Mouse (Mus musculus) megakaryocyte progenitor cell, adult 5-6 weeks (primary cell): ENCODE measurements around the gene Dlx3. TPM values are rescaled to one million over a fixed set of nuclear protein-coding genes. Genes with fewer than 3 reads are reported as not detected.

ENCODE experiments used
- ATAC-seq: replicated peaks from 2 replicates; pipeline ENCODE4 v1.8.0; 2016; ENCODE audit warnings: mild to moderate bottlenecking, moderate TSS enrichment, inconsistent platforms; ENCODE audit not compliant: poor library complexity
- total RNA-seq, 2 experiments: library from RNA; stranded (forward) in 1 of 2; stranded (reverse) in 1 of 2; fragments of 157-497, 149-512 nt in 1 of 2; fragments of 200-1000 nt in 1 of 2; gene quantifications; 2 replicates each; pipeline versions ENCODE4 v1.2.3 to v1.2.4; 2015 to 2017

Gene Dlx3
- total RNA-seq, 2 experiments from 2014 or later: not detected

GRCm38 (mm10) chr11:95150269-95151049, 30.5 kb downstream of the Dlx3 start:
- ATAC-seq: no peak

GRCm38 (mm10) chr11:95153116-95153515, 33.2 kb downstream of the Dlx3 start:
- no peak for ATAC-seq

- no peak for ATAC-seq
These were observed 33.8 kb downstream of the Dlx3 start for GRCm38 (mm10) chr11:95153681-95154080.

GRCm38 (mm10) chr11:95155511-95155910, 35.6 kb downstream of the Dlx3 start:
- no peak for ATAC-seq

- no peak for ATAC-seq
These were observed 37.4 kb downstream of the Dlx3 start for GRCm38 (mm10) chr11:95157356-95157755.

- ATAC-seq: peak; percentile 46
These were observed 38.0 kb downstream of the Dlx3 start for GRCm38 (mm10) chr11:95157872-95158271.

GRCm38 (mm10) chr11:95159763-95160371, 39.9 kb downstream of the Dlx3 start:
- ATAC-seq: no peak

- ATAC-seq: 0 out of 2 replicates have a peak, but pooled peaks have one; percentile 34
These were observed 40.8 kb downstream of the Dlx3 start for GRCm38 (mm10) chr11:95160693-95161092.

GRCm38 (mm10) chr11:95161708-95162107, 41.8 kb downstream of the Dlx3 start:
- ATAC-seq: no peak

- no peak for ATAC-seq
These were observed 45.9 kb downstream of the Dlx3 start for GRCm38 (mm10) chr11:95165857-95166256.

Other genes starting within 250 kb of the Dlx3 start
- gene Col1a1, start 183.9 kb upstream of the Dlx3 start, total RNA-seq (2015): not detected in 2 replicates
- gene Col1a1, start 183.9 kb upstream of the Dlx3 start, total RNA-seq (2017): 0.07 TPM in 1 of 2 replicates, not detected in the other
- not detected in 2 replicates for gene Hils1, start 152.5 kb upstream of the Dlx3 start, total RNA-seq (2015)
- gene Hils1, start 152.5 kb upstream of the Dlx3 start, total RNA-seq (2017): not detected in 2 replicates
- gene Sgca, start 143.8 kb upstream of the Dlx3 start, total RNA-seq (2015): not detected in 2 replicates
- not detected in 2 replicates for gene Sgca, start 143.8 kb upstream of the Dlx3 start, total RNA-seq (2017)
- 43.9 and 46.6 TPM in 2 replicates for gene Ppp1r9b, start 129.1 kb upstream of the Dlx3 start, total RNA-seq (2015)
- gene Ppp1r9b, start 129.1 kb upstream of the Dlx3 start, total RNA-seq (2017): 81.9 and 107 TPM in 2 replicates
- gene Samd14, start 110.2 kb upstream of the Dlx3 start, total RNA-seq (2015): 2.3 and 6.1 TPM in 2 replicates
- gene Samd14, start 110.2 kb upstream of the Dlx3 start, total RNA-seq (2017): 0.92 and 2.6 TPM in 2 replicates
- gene Pdk2, start 78.8 kb upstream of the Dlx3 start, total RNA-seq (2015): 4.2 and 4.8 TPM in 2 replicates
- 0.71 and 1.4 TPM in 2 replicates for gene Pdk2, start 78.8 kb upstream of the Dlx3 start, total RNA-seq (2017)
- gene Itga3, start 43.3 kb upstream of the Dlx3 start, total RNA-seq (2015): 1.1 TPM in 1 of 2 replicates, not detected in the other
- gene Itga3, start 43.3 kb upstream of the Dlx3 start, total RNA-seq (2017): 0.03 TPM in 1 of 2 replicates, not detected in the other
- not detected in 2 replicates for gene Dlx4, start 26.1 kb downstream of the Dlx3 start, total RNA-seq (2015)
- gene Dlx4, start 26.1 kb downstream of the Dlx3 start, total RNA-seq (2017): not detected in 2 replicates
- gene Tac4, start 141.4 kb downstream of the Dlx3 start, total RNA-seq (2015): not detected in 2 replicates
- not detected in 2 replicates for gene Tac4, start 141.4 kb downstream of the Dlx3 start, total RNA-seq (2017)
- 99.1 and 111 TPM in 2 replicates for gene Kat7, start 190.1 kb downstream of the Dlx3 start, total RNA-seq (2015)
- 70.8 and 73.3 TPM in 2 replicates for gene Kat7, start 190.1 kb downstream of the Dlx3 start, total RNA-seq (2017)
- gene Fam117a, start 216.9 kb downstream of the Dlx3 start, total RNA-seq (2015): 90.4 and 98.3 TPM in 2 replicates
- 89.6 and 91.8 TPM in 2 replicates for gene Fam117a, start 216.9 kb downstream of the Dlx3 start, total RNA-seq (2017)